Mouse (Mus musculus) cerebellum, postnatal 10 days (tissue): ENCODE data around the gene Prkcg.
"Not testable (repeated sequence)": the region's sequence is repeated elsewhere in the genome, so short reads cannot be mapped to it uniquely, and the experiment has no call there.

Experiments
- DNase-seq, 2 experiments: peaks; one replicate each; pipeline ENCODE4 v3.0.0; 2021; ENCODE audit warnings: mixed read lengths in 2 of 2

Prkcg gene

GRCm38 (mm10) chr7:3291197-3291596 is 2.2 kb downstream of the Prkcg start:
- DNase-seq, result peak in 1 of 2 experiments; percentile 27

- no peak for DNase-seq
These were observed 2.8 kb downstream of the Prkcg start for GRCm38 (mm10) chr7:3291764-3292163.

GRCm38 (mm10) chr7:3292271-3292670 is 3.3 kb downstream of the Prkcg start:
- DNase-seq, result not testable (repeated sequence)

GRCm38 (mm10) chr7:3292791-3293190 is 3.8 kb downstream of the Prkcg start:
- DNase-seq, result peak; percentile 49 to 62

- no peak for DNase-seq
These were observed 5.8 kb downstream of the Prkcg start for GRCm38 (mm10) chr7:3294794-3295193.

GRCm38 (mm10) chr7:3295321-3296110 is 6.5 kb downstream of the Prkcg start:
- no peak for DNase-seq

GRCm38 (mm10) chr7:3296711-3297110 is 7.7 kb downstream of the Prkcg start:
- no peak for DNase-seq

GRCm38 (mm10) chr7:3299941-3300617 is 11.1 kb downstream of the Prkcg start:
- DNase-seq, result peak; percentile 46 to 68

- DNase-seq, result no peak
These were observed 12.1 kb downstream of the Prkcg start for GRCm38 (mm10) chr7:3300891-3301627.

GRCm38 (mm10) chr7:3301628-3302555 is 12.9 kb downstream of the Prkcg start:
- peak; percentile 37 to 49 for DNase-seq

GRCm38 (mm10) chr7:3302556-3303275 is 13.7 kb downstream of the Prkcg start:
- peak; percentile 39 to 65 for DNase-seq

GRCm38 (mm10) chr7:3303276-3303781 is 14.3 kb downstream of the Prkcg start:
- peak; percentile 82 for DNase-seq

- no peak for DNase-seq
These were observed 14.8 kb downstream of the Prkcg start for GRCm38 (mm10) chr7:3303789-3304188.

- DNase-seq, result peak; percentile 49 to 60
These were observed 15.3 kb downstream of the Prkcg start for GRCm38 (mm10) chr7:3304298-3304697.

GRCm38 (mm10) chr7:3306400-3306799 is 17.4 kb downstream of the Prkcg start:
- DNase-seq, result no peak

- no peak for DNase-seq
These were observed 19.7 kb downstream of the Prkcg start for GRCm38 (mm10) chr7:3308646-3309045.

GRCm38 (mm10) chr7:3310233-3310632 is 21.3 kb downstream of the Prkcg start:
- DNase-seq, result no peak

GRCm38 (mm10) chr7:3313571-3313970 is 24.6 kb downstream of the Prkcg start:
- no peak for DNase-seq

- no peak for DNase-seq
These were observed 25.1 kb downstream of the Prkcg start for GRCm38 (mm10) chr7:3314121-3314520.

- no peak for DNase-seq
These were observed 28.7 kb downstream of the Prkcg start for GRCm38 (mm10) chr7:3317704-3318103.

- DNase-seq, result no peak
These were observed 31.9 kb downstream of the Prkcg start for GRCm38 (mm10) chr7:3320856-3321255.
